Mouse (Mus musculus) small intestine, adult 2 months (tissue): Measurements from ENCODE around the gene Efemp2. TPM values are rescaled to one million over a fixed set of nuclear protein-coding genes. Genes with fewer than 3 reads are reported as not detected.
A peak's percentile ranks its signal among the peaks of the same experiment; 100 is the strongest.

Experiments used
- H3K27ac ChIP-seq: fragments of 200-500 bp; 2 replicates; pipeline ENCODE4 v1.5.1; 2012; ENCODE audit warnings: low read depth, low read length, control low read depth, inconsistent platforms; ENCODE audit not compliant: insufficient read depth
- H3K27me3 ChIP-seq: fragments of 200-500 bp; 2 replicates; pipeline ENCODE4 v1.6.1; 2012; ENCODE audit warnings: mild to moderate bottlenecking, moderate library complexity, low read length, inconsistent platforms; ENCODE audit not compliant: control insufficient read depth, insufficient read depth
- H3K36me3 ChIP-seq: fragments of 200-500 bp; 2 replicates; pipeline ENCODE4 v1.6.1; 2012; ENCODE audit warnings: mild to moderate bottlenecking, low read length, control low read depth, inconsistent platforms; ENCODE audit not compliant: control insufficient read depth, insufficient read depth
- H3K4me1 ChIP-seq: fragments of 200-500 bp; 2 replicates; pipeline ENCODE4 v1.6.1; 2012; ENCODE audit warnings: low read length, inconsistent platforms, mixed read lengths; ENCODE audit not compliant: control insufficient read depth, insufficient read depth, insufficient read length
- H3K4me3 ChIP-seq: fragments of 200-500 bp; 2 replicates; pipeline ENCODE4 v1.5.1; 2012; ENCODE audit warnings: low read depth, mild to moderate bottlenecking, control low read depth, inconsistent platforms, low read length, moderate library complexity
- CTCF ChIP-seq: fragments of 200-500 bp; IDR thresholded peaks from 2 replicates; pipeline ENCODE4 v1.5.1; 2012; ENCODE audit warnings: low read depth, mild to moderate bottlenecking, control low read depth, inconsistent platforms, low read length, moderate library complexity, mixed read lengths; ENCODE audit not compliant: insufficient replicate concordance, insufficient read length; ENCODE audit errors: extremely low read depth
- POLR2A ChIP-seq: fragments of 200-500 bp; IDR thresholded peaks from 2 replicates; pipeline ENCODE4 v1.6.1; 2012; ENCODE audit warnings: low read depth, mild to moderate bottlenecking, control low read depth, inconsistent platforms, low read length, moderate library complexity
- WGBS: fragments of 180-500 bp; shearing (Covaris S2); methylation state at CpG from one replicate; pipeline ENCODE4 v1.1.7; 2018; 5-methylcytosine and 5-hydroxymethylcytosine counted together
- polyA plus RNA-seq: library from polyadenylated mRNA; depleted of rRNA; stranded (reverse); fragments of >200 nt; gene quantifications from 2 replicates; pipeline ENCODE4 v1.2.3, GENCODE M21; 2012

Gene Efemp2
- polyA plus RNA-seq, 1 experiment: 26.5 TPM

GRCm38 (mm10) chr19:5429219-5429618 lies 44.5 kb upstream of the Efemp2 start:
- no peaks in the 10 kb centered on the region for H3K27me3 ChIP-seq
- peaks cover 9% of the 10 kb centered on the region; the same call in 1 of the 2 replicates for H3K36me3 ChIP-seq
- peaks cover 20% of the 10 kb centered on the region for H3K4me1 ChIP-seq
- WGBS: 73% methylated on average over 4 of the region's 4 CpGs
- no peak overlapping the region for H3K27ac ChIP-seq
- TF ChIP-seq CTCF (no peak), POLR2A (no peak)
- H3K4me3 ChIP-seq: no peak overlapping the region

- TF ChIP-seq POLR2A: no peak
- no peak for TF ChIP-seq CTCF
- Histone ChIP-seq H3K27ac (no peak overlapping the region), H3K36me3 (peaks cover 9% of the 10 kb centered on the region; the same call in 1 of the 2 replicates), H3K4me3 (no peak overlapping the region), H3K4me1 (peaks cover 20% of the 10 kb centered on the region), H3K27me3 (no peaks in the 10 kb centered on the region)
- WGBS: 14% methylated on average over 8 of the region's 8 CpGs
These were observed 43.9 kb upstream of the Efemp2 start for GRCm38 (mm10) chr19:5429806-5430205.

GRCm38 (mm10) chr19:5430408-5430807 lies 43.3 kb upstream of the Efemp2 start:
- 27% methylated on average over 1 of the region's 1 CpGs for WGBS
- TF ChIP-seq POLR2A (no peak), CTCF (no peak)
- H3K27ac ChIP-seq: no peak overlapping the region

GRCm38 (mm10) chr19:5431911-5432464 lies 41.8 kb upstream of the Efemp2 start:
- 37% methylated on average over 4 of the region's 4 CpGs for WGBS
- no peak overlapping the region for H3K4me3 ChIP-seq
- no peaks in the 10 kb centered on the region for H3K27me3 ChIP-seq
- H3K4me1 ChIP-seq: peaks cover 9% of the 10 kb centered on the region
- TF ChIP-seq CTCF (no peak), POLR2A (no peak)
- peaks cover 1% of the 10 kb centered on the region; the same call in 1 of the 2 replicates for H3K36me3 ChIP-seq
- H3K27ac ChIP-seq: no peak overlapping the region

More at GRCm38 (mm10) chr19:5430408-5430807, 43.3 kb upstream of the Efemp2 start:
- peaks cover 9% of the 10 kb centered on the region; the same call in 1 of the 2 replicates for H3K36me3 ChIP-seq
- peaks cover 20% of the 10 kb centered on the region for H3K4me1 ChIP-seq
- no peak overlapping the region for H3K4me3 ChIP-seq
- H3K27me3 ChIP-seq: no peaks in the 10 kb centered on the region

GRCm38 (mm10) chr19:5432992-5433852 lies 40.5 kb upstream of the Efemp2 start:
- WGBS: 2% methylated on average over 16 of the region's 16 CpGs
- Histone ChIP-seq H3K4me3 (peak overlapping the region; percentile 59), H3K36me3 (no peaks in the 10 kb centered on the region), H3K27me3 (no peaks in the 10 kb centered on the region), H3K4me1 (peaks cover 9% of the 10 kb centered on the region), H3K27ac (peak overlapping the region; percentile 1; the same call in 1 of the 2 replicates)
- TF ChIP-seq POLR2A: no peak
- no peak for TF ChIP-seq CTCF

- Histone ChIP-seq H3K27ac (no peak overlapping the region), H3K36me3 (no peaks in the 10 kb centered on the region), H3K27me3 (no peaks in the 10 kb centered on the region), H3K4me1 (peaks cover 9% of the 10 kb centered on the region), H3K4me3 (no peak overlapping the region)
- WGBS: 62% methylated on average over 7 of the region's 7 CpGs
- TF ChIP-seq CTCF: no peak
- TF ChIP-seq POLR2A: no peak
These were observed 39.8 kb upstream of the Efemp2 start for GRCm38 (mm10) chr19:5433951-5434350.

- Histone ChIP-seq H3K27ac (no peak overlapping the region), H3K4me1 (peaks cover 13% of the 10 kb centered on the region), H3K27me3 (peaks cover 17% of the 10 kb centered on the region), H3K36me3 (no peaks in the 10 kb centered on the region), H3K4me3 (no peak overlapping the region)
- 58% methylated on average over 9 of the region's 9 CpGs for WGBS
- no peak for TF ChIP-seq POLR2A
- no peak for TF ChIP-seq CTCF
These were observed 29.3 kb upstream of the Efemp2 start for GRCm38 (mm10) chr19:5444371-5444908.
